Mouse (Mus musculus) left cerebral cortex, postnatal 14 days (tissue): ENCODE measurements around the gene Fnbp1l. TPM values are rescaled to one million over a fixed set of nuclear protein-coding genes. Genes with fewer than 3 reads are reported as not detected.
A peak's percentile ranks its signal among the peaks of the same experiment; 100 is the strongest.

ENCODE experiments used
- DNase-seq, 2 experiments: peaks; one replicate each; pipeline ENCODE4 v3.0.0; 2021 to 2022; ENCODE audit warnings: low spot score in 2 of 2, mixed read lengths in 1 of 2
- intact Hi-C: fragments of 180-260 bp; cut with DNase I; formaldehyde crosslinking; loops from one replicate; pipeline ENCODE4 v1.15.1; 2025
- microRNA-seq, 2 experiments: library from miRNA; unstranded; fragments of <30 nt; microRNA quantifications; one replicate each; pipeline ENCODE4 v1.2.0; 2022
- total RNA-seq, 2 experiments: library from RNA; stranded (reverse); gene quantifications; 2 replicates each; pipeline ENCODE4 v1.2.3; 2021

Fnbp1l gene
- total RNA-seq, 2 experiments from 2014 or later = 157 to 162 TPM

DNA sequence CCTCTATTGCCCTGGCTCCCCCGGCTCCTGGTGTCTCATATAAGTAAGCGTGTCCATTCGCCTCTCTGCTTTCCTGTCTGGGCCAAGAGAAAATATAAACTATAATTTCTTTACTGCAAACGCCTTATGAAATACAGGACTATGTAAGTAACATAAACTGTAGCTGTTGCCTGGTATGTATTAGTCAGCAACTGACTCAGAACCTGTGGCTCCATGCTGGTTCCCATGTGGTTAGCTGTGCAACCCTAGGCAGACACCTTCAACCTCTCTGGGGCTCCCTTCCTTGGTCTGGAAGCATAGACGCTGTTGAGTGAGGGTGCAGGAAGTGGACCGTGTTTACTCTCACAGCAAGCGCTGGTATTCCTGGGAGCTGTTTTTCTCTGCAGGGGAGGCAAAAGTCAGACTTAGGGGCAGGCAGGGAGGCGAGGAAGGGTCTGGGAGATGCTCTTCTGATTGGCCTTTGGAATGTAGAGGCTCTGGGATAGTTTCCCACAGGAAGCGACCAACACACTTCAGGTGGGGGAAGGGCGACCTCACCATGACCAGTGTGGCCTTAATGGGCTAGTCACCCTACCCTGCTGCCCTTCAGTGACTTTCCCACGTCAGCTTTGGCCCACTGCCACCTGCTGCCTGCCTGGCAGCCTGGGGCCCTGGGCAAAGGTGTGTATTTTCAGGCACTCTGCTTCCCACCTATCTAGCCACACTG, 109.8 kb downstream of the Fnbp1l start:
- DNase-seq = no peak

DNA sequence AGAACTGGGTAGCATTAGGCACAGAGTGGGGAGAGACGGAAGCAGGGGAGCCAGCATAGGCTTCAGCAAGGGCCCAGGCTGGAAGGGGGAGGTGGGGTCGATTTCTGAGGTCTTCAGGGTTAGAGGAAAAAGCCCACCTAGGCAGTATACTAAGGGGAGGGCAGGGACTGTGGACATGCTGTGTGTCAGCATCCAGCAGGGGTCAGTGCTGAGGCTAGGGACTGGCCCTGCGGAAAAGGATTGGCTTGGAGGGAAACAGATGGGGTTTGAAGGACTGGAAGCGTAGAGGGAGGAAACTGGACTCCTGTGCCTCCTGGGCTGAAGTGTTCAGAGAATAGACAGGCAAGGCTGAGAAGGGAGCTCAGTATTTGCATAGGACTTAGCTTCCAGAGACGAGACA, 110.4 kb downstream of the Fnbp1l start:
- intact Hi-C loops = loop anchor here (5.0 kb wide), 2 partner anchors 37 to 128 kb away; no protein-coding TSS in a partner anchor
- DNase-seq = peak in 1 of 2 experiments; percentile 61

More for the DNA sequence above, 109.8 kb downstream of the Fnbp1l start:
- intact Hi-C loops = loop anchor here (5.0 to 10.0 kb wide), 3 partner anchors 37 to 128 kb away; partner anchors contain the start of gene Fnbp1l

GRCm38 (mm10) chr3:122507826-122508225, 111.7 kb downstream of the Fnbp1l start:
- DNase-seq = no peak
- intact Hi-C loops = loop anchor here (5.0 kb wide), 2 partner anchors 36 to 129 kb away; no protein-coding TSS in a partner anchor

- DNase-seq = peak; percentile 47 to 93
- intact Hi-C loops = loop anchor here (5.0 kb wide), 2 partner anchors 34 to 131 kb away; no protein-coding TSS in a partner anchor
Observed at GRCm38 (mm10) chr3:122506343-122506916, 113.1 kb downstream of the Fnbp1l start.

DNA sequence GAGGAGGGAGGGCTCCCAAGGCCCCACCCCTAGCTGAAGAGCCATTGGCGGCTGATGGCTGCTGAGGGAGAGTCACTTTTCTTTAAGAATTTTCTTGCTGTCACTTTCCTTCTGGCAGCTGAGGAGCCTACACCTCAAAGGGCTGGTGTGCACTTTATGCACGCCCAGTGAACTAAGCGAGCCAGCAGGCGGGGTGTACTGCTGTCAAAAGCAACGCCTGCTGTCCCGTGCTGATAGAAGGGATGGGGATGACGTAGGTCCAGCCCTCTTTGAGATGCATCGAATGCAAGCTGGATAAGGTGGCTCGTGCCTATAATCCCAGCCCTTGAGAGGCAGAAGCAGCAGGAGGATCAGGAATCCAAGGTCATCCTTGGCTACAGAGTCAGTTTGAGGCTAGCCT, 118.6 kb downstream of the Fnbp1l start:
- intact Hi-C loops = no loop called here
- no peak for DNase-seq

- intact Hi-C loops = no loop called here
- DNase-seq = no peak
Observed at GRCm38 (mm10) chr3:122499647-122500046, 119.9 kb downstream of the Fnbp1l start.

- intact Hi-C loops = no loop called here
- DNase-seq = no peak
Observed at GRCm38 (mm10) chr3:122498528-122498927, 121.0 kb downstream of the Fnbp1l start.

DNA sequence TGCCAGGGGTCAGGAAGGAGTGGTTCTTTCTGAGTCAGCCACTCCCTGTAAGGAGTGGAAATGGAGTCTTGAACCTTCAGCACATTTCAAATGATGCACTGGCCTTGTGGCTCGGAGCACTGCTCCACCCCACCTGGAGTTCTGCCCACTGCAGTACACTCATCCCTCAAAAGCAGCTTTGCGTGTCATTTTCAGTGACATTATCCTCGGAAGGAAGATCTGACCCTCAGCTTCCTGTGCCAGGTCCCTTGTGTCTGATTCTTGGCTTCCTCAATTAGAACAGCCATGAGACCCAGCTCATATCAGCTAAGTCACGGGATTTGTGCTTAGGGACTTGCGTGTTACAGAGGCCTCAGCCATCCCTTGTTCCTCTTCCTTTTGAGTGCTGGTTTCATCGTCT, 121.6 kb downstream of the Fnbp1l start:
- intact Hi-C loops = no loop called here

GRCm38 (mm10) chr3:122494764-122495163, 124.8 kb downstream of the Fnbp1l start:
- DNase-seq = no peak
- intact Hi-C loops = no loop called here

More for the DNA sequence above, 121.6 kb downstream of the Fnbp1l start:
- DNase-seq = no peak

DNA sequence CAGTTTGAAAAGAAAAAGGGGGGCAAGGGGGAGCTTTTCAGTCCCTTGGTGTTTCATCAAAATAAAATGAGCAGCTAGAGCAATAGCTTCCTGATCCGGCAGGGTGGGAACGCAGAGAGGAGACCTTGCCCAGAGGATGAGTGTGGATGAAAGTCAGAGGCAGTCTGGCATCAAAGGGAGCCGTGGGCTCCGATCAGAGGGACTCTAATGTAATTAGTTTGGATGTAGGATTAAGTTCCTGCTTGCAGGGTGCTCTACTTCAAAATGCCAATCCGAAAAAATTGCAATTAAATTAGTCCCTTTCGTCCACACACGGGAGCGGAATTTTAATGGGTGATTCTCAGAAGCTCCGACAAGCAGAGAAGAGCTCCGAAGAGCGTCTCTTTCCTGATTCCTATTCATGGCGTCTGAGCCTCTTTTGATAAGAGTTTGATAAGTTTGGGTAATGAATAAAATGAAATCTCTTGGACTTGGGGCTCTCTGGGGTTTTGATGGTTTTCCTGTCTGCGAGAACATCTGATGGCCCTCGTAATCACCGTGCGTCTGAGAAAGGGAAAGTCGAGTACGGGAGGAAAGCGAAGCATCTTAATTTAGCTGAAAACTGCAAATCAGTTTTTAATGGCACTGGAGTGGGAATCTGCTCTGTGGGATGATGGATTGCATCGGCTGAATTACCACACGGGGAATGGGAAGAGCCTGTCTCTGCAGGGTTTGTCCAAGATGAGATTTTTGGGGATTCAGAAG, 126.5 kb downstream of the Fnbp1l start:
- intact Hi-C loops = no loop called here
- DNase-seq = no peak

DNA sequence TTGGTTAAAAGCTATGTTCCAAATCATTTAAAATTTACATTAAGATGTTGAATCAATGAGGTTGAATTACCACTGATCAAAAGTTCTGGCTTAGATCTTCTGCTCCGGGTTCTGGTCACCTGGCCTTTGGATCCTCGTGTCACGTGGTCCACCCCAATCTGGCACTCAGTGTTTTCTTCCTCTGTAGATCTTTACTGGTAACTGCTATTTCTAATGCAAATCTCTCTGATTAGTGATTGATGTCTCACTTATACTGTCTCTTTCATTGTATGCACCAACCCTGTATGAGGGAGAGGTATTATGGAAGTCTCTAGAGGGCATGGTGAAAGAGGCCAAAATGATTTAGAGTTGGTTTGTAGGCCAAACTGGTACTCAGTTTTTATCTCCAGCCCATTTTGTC, 127.5 kb downstream of the Fnbp1l start:
- DNase-seq = no peak
- intact Hi-C loops = no loop called here

DNA sequence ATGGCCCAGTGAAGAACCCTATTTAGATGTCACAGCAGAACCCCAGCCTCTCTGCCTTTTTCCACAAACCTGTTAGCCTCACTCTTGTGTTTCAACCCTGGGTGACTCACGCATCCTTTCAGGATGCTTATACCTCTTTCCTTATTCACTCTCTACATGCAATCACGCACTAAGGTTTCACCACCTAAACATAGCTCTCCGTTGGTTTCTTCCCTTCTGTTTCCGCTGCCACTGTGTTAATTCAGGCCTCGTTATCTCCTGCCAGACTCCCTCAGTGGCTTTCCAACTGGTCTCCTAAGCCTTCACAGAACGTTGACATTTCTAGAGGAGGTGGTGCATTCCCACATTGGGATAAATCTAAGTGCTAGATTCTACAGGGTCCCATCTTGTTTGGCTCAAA, 128.9 kb downstream of the Fnbp1l start:
- intact Hi-C loops = no loop called here
- DNase-seq = peak in 1 of 2 experiments; percentile 80

Small RNA genes within 50 kb of the gene (microRNA-seq; reads per million reads assigned to microRNA genes)
- 0 reads per million in 2 experiments for gene Mir7657

Other genes with a start within 250 kb of the Fnbp1l start
- gene Pde5a, start 109.2 kb upstream of the Fnbp1l start, total RNA-seq = 10 to 100 TPM; 11.1 to 11.2 TPM